Mouse (Mus musculus): ENCODE measurements around the gene Ddc. TPM values are rescaled to one million over a fixed set of nuclear protein-coding genes. Genes with fewer than 3 reads are reported as not detected.

The Ddc gene
- polyA plus RNA-seq, 1 experiment from 2014 or later = 48.4 TPM

DNA sequence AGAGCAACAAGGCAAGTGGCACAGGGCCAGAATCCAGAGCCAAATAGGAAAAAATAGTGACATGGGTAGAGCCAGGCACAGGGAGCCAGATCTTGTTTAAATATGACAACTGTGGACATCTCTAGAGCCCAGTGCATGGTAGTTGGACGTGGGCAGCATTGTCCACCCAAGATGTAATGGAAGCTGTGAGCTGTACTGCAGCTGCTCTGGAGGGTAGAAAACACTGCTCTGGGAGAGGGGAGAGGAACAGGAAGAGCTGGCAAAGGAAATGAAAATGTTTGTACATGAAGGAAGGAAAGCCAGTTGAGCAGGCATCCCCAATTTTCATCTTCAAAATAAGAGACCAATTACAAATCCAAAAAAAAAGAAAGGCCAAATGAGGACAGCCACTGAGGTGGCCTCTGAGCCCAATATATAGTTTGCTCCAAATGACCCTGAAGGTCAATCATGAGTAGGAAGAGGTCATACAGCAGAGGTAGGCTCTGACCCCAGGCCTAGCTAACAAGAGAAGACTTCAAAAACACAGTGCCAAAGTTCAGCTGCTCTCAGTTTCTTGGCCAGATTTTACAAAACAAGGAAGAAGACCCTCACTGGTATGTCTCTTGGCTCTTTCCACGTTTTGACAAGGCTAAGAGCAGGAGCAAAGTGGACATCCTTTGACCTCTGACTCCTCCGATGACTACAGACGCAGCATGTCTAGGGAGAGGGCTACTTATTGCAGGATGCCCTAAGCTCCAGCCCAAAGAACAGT lies 121.7 kb downstream of the Ddc start:
- 58% methylated on average over 4 of the region's 4 CpGs for WGBS
- Histone ChIP-seq H3K4me1 (ENCODE audit: control insufficient read depth, insufficient read depth, low read length) (no peaks in the 10 kb centered on the region), H3K9me3 (ENCODE audit: control insufficient read depth, low read length) (no peaks in the 10 kb centered on the region), H3K4me2 (ENCODE audit: low read depth, low read length) (no peak overlapping the region), H3K4me3 (ENCODE audit: low read depth, low read length) (no peak overlapping the region), H3K27ac (replicated peaks; ENCODE audit: low read depth, low read length) (no peak overlapping the region), H3K9ac (ENCODE audit: low read depth, low read length) (no peak overlapping the region), H3K27me3 (replicated peaks; ENCODE audit: control insufficient read depth, insufficient read depth, low read length) (no peaks in the 10 kb centered on the region), H3K36me3 (ENCODE audit: control insufficient read depth, insufficient read depth, low read length) (no peaks in the 10 kb centered on the region)
- no peak for DNase-seq (ENCODE audit: low spot score)
- ATAC-seq (ENCODE audit: low read depth) = no peak

GRCm38 (mm10) chr11:11774893-11775292 lies 123.1 kb downstream of the Ddc start:
- ATAC-seq (ENCODE audit: low read depth) = no peak

GRCm38 (mm10) chr11:11774384-11774783 lies 123.6 kb downstream of the Ddc start:
- no peaks in the 10 kb centered on the region for H3K27me3 ChIP-seq (replicated peaks; ENCODE audit: control insufficient read depth, insufficient read depth, low read length)
- ATAC-seq (ENCODE audit: low read depth) (no peak), DNase-seq (ENCODE audit: low spot score) (no peak)
- H3K4me3 ChIP-seq (ENCODE audit: low read depth, low read length) = no peak overlapping the region
- H3K9me3 ChIP-seq (ENCODE audit: control insufficient read depth, low read length) = no peaks in the 10 kb centered on the region
- no peak overlapping the region for H3K4me2 ChIP-seq (ENCODE audit: low read depth, low read length)
- no peaks in the 10 kb centered on the region for H3K4me1 ChIP-seq (ENCODE audit: control insufficient read depth, insufficient read depth, low read length)
- H3K9ac ChIP-seq (ENCODE audit: low read depth, low read length) = no peak overlapping the region
- 89% methylated on average over 4 of the region's 4 CpGs for WGBS
- H3K27ac ChIP-seq (replicated peaks; ENCODE audit: low read depth, low read length) = no peak overlapping the region
- no peaks in the 10 kb centered on the region for H3K36me3 ChIP-seq (ENCODE audit: control insufficient read depth, insufficient read depth, low read length)

More at GRCm38 (mm10) chr11:11774893-11775292, 123.1 kb downstream of the Ddc start:
- no peaks in the 10 kb centered on the region for H3K27me3 ChIP-seq (replicated peaks; ENCODE audit: control insufficient read depth, insufficient read depth, low read length)
- H3K4me1 ChIP-seq (ENCODE audit: control insufficient read depth, insufficient read depth, low read length) = no peaks in the 10 kb centered on the region
- no peak overlapping the region for H3K4me3 ChIP-seq (ENCODE audit: low read depth, low read length)
- no peak overlapping the region for H3K4me2 ChIP-seq (ENCODE audit: low read depth, low read length)
- no peaks in the 10 kb centered on the region for H3K36me3 ChIP-seq (ENCODE audit: control insufficient read depth, insufficient read depth, low read length)
- H3K27ac ChIP-seq (replicated peaks; ENCODE audit: low read depth, low read length) = no peak overlapping the region
- DNase-seq (ENCODE audit: low spot score) = no peak
- H3K9ac ChIP-seq (ENCODE audit: low read depth, low read length) = no peak overlapping the region
- 88% methylated on average over 5 of the region's 5 CpGs for WGBS
- H3K9me3 ChIP-seq (ENCODE audit: control insufficient read depth, low read length) = no peaks in the 10 kb centered on the region

GRCm38 (mm10) chr11:11772196-11772595 lies 125.7 kb downstream of the Ddc start:
- DNase-seq (ENCODE audit: low spot score) = no peak
- Histone ChIP-seq H3K36me3 (ENCODE audit: control insufficient read depth, insufficient read depth, low read length) (no peaks in the 10 kb centered on the region), H3K27me3 (replicated peaks; ENCODE audit: control insufficient read depth, insufficient read depth, low read length) (no peaks in the 10 kb centered on the region), H3K4me1 (ENCODE audit: control insufficient read depth, insufficient read depth, low read length) (no peaks in the 10 kb centered on the region), H3K9me3 (ENCODE audit: control insufficient read depth, low read length) (no peaks in the 10 kb centered on the region), H3K4me2 (ENCODE audit: low read depth, low read length) (no peak overlapping the region), H3K27ac (replicated peaks; ENCODE audit: low read depth, low read length) (no peak overlapping the region), H3K9ac (ENCODE audit: low read depth, low read length) (no peak overlapping the region), H3K4me3 (ENCODE audit: low read depth, low read length) (no peak overlapping the region)
- ATAC-seq (ENCODE audit: low read depth) = no peak
- 86% methylated on average over 4 of the region's 4 CpGs for WGBS

- H3K36me3 ChIP-seq (ENCODE audit: control insufficient read depth, insufficient read depth, low read length) = no peaks in the 10 kb centered on the region
- H3K4me1 ChIP-seq (ENCODE audit: control insufficient read depth, insufficient read depth, low read length) = no peaks in the 10 kb centered on the region
- H3K4me3 ChIP-seq (ENCODE audit: low read depth, low read length) = no peak overlapping the region
- H3K4me2 ChIP-seq (ENCODE audit: low read depth, low read length) = no peak overlapping the region
- H3K9me3 ChIP-seq (ENCODE audit: control insufficient read depth, low read length) = no peaks in the 10 kb centered on the region
- no peak for ATAC-seq (ENCODE audit: low read depth)
- no peak overlapping the region for H3K27ac ChIP-seq (replicated peaks; ENCODE audit: low read depth, low read length)
- DNase-seq (ENCODE audit: low spot score) = no peak
- H3K9ac ChIP-seq (ENCODE audit: low read depth, low read length) = no peak overlapping the region
- H3K27me3 ChIP-seq (replicated peaks; ENCODE audit: control insufficient read depth, insufficient read depth, low read length) = no peaks in the 10 kb centered on the region
- WGBS = 86% methylated on average over 3 of the region's 3 CpGs
These were observed 127.3 kb downstream of the Ddc start for GRCm38 (mm10) chr11:11770691-11771090.

GRCm38 (mm10) chr11:11769281-11769680 lies 128.7 kb downstream of the Ddc start:
- H3K4me2 ChIP-seq (ENCODE audit: low read depth, low read length) = no peak overlapping the region
- H3K27me3 ChIP-seq (replicated peaks; ENCODE audit: control insufficient read depth, insufficient read depth, low read length) = no peaks in the 10 kb centered on the region
- no peak overlapping the region for H3K9ac ChIP-seq (ENCODE audit: low read depth, low read length)
- 93% methylated on average over 20 of the region's 20 CpGs for WGBS
- no peaks in the 10 kb centered on the region for H3K36me3 ChIP-seq (ENCODE audit: control insufficient read depth, insufficient read depth, low read length)
- H3K4me1 ChIP-seq (ENCODE audit: control insufficient read depth, insufficient read depth, low read length) = no peaks in the 10 kb centered on the region
- DNase-seq (ENCODE audit: low spot score) (no peak), ATAC-seq (ENCODE audit: low read depth) (no peak)
- H3K4me3 ChIP-seq (ENCODE audit: low read depth, low read length) = no peak overlapping the region
- no peak overlapping the region for H3K27ac ChIP-seq (replicated peaks; ENCODE audit: low read depth, low read length)
- no peaks in the 10 kb centered on the region for H3K9me3 ChIP-seq (ENCODE audit: control insufficient read depth, low read length)

DNA sequence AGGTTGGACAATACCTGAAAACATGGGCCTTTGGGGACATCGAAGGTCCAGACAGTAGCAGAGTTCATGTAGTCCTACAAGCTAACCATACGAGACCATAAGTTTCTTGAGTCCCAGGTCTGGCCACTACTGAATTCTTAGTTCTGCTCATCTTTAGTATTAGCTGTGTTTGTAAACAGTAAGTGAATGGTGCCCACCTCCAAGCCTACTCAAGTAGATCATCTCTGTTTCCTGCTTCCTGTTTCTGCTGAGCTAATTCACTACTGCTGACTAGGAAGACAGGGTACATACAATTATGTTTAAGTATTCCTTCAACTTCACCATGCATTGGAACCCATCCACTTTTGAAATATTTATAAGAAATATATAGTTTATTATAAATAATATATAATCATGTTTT lies 129.9 kb downstream of the Ddc start:
- WGBS = 91% methylated on average over 2 of the region's 2 CpGs
- H3K4me2 ChIP-seq (ENCODE audit: low read depth, low read length) = no peak overlapping the region
- no peak overlapping the region for H3K4me3 ChIP-seq (ENCODE audit: low read depth, low read length)
- H3K9me3 ChIP-seq (ENCODE audit: control insufficient read depth, low read length) = no peaks in the 10 kb centered on the region
- DNase-seq (ENCODE audit: low spot score) (no peak), ATAC-seq (ENCODE audit: low read depth) (no peak)
- no peak overlapping the region for H3K9ac ChIP-seq (ENCODE audit: low read depth, low read length)
- no peaks in the 10 kb centered on the region for H3K4me1 ChIP-seq (ENCODE audit: control insufficient read depth, insufficient read depth, low read length)
- no peaks in the 10 kb centered on the region for H3K36me3 ChIP-seq (ENCODE audit: control insufficient read depth, insufficient read depth, low read length)
- no peak overlapping the region for H3K27ac ChIP-seq (replicated peaks; ENCODE audit: low read depth, low read length)
- no peaks in the 10 kb centered on the region for H3K27me3 ChIP-seq (replicated peaks; ENCODE audit: control insufficient read depth, insufficient read depth, low read length)

- no peaks in the 10 kb centered on the region for H3K9me3 ChIP-seq (ENCODE audit: control insufficient read depth, low read length)
- no peak overlapping the region for H3K4me2 ChIP-seq (ENCODE audit: low read depth, low read length)
- no peaks in the 10 kb centered on the region for H3K4me1 ChIP-seq (ENCODE audit: control insufficient read depth, insufficient read depth, low read length)
- no peak for ATAC-seq (ENCODE audit: low read depth)
- H3K4me3 ChIP-seq (ENCODE audit: low read depth, low read length) = no peak overlapping the region
- H3K27me3 ChIP-seq (replicated peaks; ENCODE audit: control insufficient read depth, insufficient read depth, low read length) = no peaks in the 10 kb centered on the region
- no peaks in the 10 kb centered on the region for H3K36me3 ChIP-seq (ENCODE audit: control insufficient read depth, insufficient read depth, low read length)
- DNase-seq (ENCODE audit: low spot score) = no peak
- no peak overlapping the region for H3K27ac ChIP-seq (replicated peaks; ENCODE audit: low read depth, low read length)
- H3K9ac ChIP-seq (ENCODE audit: low read depth, low read length) = no peak overlapping the region
These were observed 131.2 kb downstream of the Ddc start for GRCm38 (mm10) chr11:11766736-11767135.

GRCm38 (mm10) chr11:11766105-11766504 lies 131.8 kb downstream of the Ddc start:
- no peak overlapping the region for H3K4me2 ChIP-seq (ENCODE audit: low read depth, low read length)
- 69% methylated on average over 1 of the region's 1 CpGs for WGBS
- H3K9me3 ChIP-seq (ENCODE audit: control insufficient read depth, low read length) = no peaks in the 10 kb centered on the region
- H3K36me3 ChIP-seq (ENCODE audit: control insufficient read depth, insufficient read depth, low read length) = no peaks in the 10 kb centered on the region
- no peaks in the 10 kb centered on the region for H3K4me1 ChIP-seq (ENCODE audit: control insufficient read depth, insufficient read depth, low read length)
- DNase-seq (ENCODE audit: low spot score) = peak; percentile 13
- no peak overlapping the region for H3K4me3 ChIP-seq (ENCODE audit: low read depth, low read length)
- H3K9ac ChIP-seq (ENCODE audit: low read depth, low read length) = no peak overlapping the region
- no peak for ATAC-seq (ENCODE audit: low read depth)
- no peak overlapping the region for H3K27ac ChIP-seq (replicated peaks; ENCODE audit: low read depth, low read length)
- no peaks in the 10 kb centered on the region for H3K27me3 ChIP-seq (replicated peaks; ENCODE audit: control insufficient read depth, insufficient read depth, low read length)
